Mouse (Mus musculus): ENCODE results near the gene Ovol2.
"Not testable (repeated sequence)": the region's sequence is repeated elsewhere in the genome, so short reads cannot be mapped to it uniquely, and the experiment has no call there.

The Ovol2 gene

DNA sequence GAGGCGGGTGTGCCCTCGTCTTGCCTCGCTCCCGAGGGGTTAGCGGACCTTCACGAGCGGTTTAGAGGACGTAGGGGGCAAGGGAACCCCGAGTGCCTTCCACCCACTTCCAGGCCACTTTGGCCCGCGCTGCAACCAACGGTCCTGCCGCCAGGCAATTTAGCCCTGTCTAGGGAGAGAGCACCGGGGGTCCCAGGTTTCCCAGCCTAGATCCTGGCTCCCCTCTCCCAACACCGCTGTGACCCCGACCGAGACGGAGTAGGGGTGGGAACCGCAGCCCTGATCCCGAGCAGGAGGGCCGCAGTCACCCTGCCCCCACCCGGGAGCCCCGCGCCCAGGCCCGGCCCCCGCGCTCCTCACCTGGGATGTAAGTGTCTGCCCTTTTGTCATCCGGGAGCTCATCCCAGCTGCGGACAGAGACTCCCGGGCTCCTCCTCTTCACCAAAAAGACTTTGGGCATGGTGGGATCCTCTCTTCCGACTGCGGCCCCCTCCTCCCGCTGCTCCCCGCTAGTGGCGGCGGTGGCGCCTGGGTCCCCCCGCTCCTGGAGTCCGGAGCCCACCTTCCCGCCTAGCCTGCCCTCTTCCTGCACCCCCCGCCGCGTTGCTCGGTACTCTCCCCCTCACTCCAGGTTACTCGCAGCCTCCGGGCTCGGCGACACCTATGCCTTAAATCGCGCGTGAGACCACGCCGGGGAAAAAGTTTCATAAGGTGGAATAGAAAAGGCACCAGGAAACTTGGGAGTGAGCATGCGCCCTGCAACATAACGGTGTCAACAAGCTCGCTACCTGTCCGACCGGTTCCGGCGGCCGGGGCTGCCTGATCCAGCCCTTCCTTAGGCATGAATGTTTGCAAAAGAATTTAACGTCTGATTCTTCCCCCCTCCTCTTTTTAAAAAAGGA lies at the start of gene Ovol2:
TSS of gene Ovol2 (minus strand) at position 746 of the 902 bp plus-strand sequence.
- DNase-seq (ENCODE audit: low read depth), result no peak

DNA sequence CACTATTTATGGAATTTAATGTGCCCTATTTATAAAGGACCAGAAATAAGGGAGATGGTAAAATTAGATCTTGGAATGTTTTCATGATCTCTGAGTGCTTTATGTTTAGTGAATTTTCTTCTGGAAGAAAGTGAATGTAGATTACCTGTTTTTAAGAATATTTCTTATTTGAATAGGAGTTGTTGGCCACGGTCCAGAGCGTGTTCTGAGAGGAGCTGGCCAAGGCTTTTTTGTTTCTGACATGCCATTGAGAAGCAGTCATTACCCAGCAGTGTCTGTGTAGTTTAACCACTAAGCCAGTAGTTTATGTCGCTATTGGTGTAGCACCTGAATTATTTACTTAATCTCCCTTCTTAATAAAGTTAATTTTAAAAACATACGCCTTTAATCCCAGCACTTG lies 49.8 kb upstream of the Ovol2 start:
- no peak for DNase-seq (ENCODE audit: low read depth)

DNA sequence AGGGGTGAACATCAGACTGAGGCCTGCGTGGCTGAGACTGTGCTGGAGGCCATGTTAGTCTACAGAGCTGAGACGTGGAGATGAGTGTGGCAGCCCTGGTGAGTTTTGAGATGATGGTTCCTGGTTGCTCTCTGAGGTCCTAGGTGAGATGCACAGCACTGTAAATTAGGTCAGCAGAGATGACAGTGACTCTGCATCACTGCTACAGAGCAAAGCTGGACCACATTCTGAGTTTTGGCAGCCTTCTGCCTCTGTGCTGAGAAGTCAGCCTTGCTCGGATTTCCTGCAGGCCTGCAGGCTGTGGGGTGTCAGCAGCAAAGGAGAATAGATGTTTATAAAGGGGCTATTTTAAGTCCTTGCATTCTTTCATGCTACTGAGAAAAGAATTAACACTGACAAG lies 49.3 kb upstream of the Ovol2 start:
- DNase-seq (ENCODE audit: low read depth), result no peak

DNA sequence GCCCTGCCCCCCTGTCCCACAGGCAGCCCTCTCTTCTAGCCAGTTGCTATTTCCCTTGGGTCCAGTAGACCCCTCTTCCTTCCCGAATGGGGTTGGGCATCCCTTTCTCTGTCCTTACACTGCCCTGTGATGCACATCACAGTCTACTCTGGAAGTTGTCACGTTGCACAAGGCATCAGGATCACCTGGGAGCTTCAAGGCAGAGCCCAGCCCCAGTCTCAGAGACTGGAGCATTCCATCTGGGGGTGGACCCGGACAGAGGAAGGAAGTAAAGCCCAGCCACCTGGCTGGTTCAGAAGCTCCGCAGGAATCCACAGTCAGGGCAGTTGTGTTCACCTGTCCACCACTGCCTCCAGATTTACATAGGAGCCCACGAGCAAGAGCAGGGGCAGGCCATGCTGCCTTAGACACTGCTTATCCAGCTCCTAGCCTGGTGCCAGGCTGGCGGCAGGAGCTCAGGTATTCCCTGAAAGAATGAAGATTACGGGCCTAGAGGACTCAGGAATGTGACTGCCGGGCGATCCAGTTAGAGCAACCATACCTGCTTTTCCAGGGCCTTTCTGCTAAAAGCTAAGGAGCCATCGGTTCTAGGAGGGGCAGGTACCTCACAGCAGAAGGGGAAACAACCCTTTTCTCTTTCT lies 43.2 kb upstream of the Ovol2 start:
- DNase-seq (ENCODE audit: low read depth), result no peak

DNA sequence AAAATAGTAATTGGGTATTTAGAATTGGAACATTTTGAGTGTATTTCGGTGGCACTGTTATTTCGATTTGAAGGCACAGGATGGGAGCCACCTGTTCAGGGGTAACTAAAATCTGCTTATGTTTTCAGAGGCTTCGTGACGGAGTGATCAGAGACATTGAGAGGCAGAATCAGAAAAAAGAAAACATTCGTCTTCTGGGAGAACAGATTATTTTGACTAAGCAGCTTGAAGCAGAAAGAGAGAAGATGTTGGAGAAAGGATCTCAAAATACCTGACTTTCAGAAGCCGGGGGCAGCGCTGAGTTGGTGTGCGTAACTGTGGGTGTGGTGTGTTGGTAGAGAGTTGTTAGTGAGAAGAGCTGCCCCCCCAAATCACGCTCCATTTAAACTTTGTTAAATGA lies 41.1 kb upstream of the Ovol2 start:
- no peak for DNase-seq (ENCODE audit: low read depth)

DNA sequence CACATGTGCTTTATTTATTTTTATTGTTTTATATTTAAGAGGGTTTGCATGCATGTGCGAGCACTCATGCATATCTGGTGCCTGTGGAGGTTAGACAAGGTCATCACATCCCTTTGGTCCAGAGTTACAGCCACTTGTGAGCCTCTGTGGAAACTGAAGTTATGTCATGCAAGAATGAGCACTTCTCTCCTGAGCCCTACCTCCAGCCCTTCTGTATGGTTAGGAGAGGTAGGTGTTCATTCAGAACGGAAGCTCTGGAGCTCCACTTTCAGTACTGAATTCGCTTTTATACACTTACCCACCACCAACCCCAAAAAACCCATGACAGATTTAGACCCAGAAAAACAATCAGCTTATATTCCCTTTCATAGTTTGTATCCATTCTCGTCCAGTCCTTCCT lies 39.6 kb upstream of the Ovol2 start:
- DNase-seq (ENCODE audit: low read depth), result no peak

DNA sequence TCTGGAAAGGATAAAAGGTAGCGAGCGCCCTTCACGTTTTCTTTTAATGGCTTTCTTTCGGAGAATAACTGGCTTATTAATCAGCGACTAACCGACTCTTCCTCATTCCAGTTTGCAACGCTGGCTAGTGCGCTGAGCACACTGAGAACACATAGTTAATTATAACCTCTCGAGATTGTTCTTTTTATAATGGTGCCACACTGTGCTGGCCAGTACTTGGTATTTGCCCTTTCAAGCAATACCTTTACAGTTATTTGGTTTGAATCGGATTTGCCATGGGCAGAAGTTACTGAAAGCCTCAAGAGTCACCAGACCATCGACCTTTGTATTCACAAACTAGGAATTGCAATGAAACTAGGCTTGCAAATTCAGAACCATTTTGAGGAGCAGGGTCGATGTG lies 37.6 kb upstream of the Ovol2 start:
- peak; percentile 11 for DNase-seq (ENCODE audit: low read depth)

DNA sequence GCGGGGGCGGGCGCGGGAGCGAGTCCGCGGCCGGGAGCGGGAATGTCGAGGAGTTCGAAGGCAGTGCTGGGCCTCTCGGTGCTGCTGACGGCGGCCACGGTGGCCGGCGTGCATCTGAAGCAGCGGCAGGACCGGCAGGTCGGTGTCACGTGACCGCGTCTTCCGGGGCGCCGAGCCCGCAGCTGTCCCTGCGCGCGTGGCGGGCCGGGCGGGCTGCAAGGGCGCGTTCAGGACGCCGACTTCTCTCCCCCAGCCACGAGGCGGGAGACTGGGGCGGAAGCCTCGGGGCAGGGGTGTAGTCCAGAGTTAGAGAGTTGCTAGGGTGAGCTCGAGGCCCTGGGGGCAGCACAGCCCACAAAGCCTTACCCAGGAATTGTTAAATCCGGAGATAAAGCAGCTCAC lies 37.1 kb upstream of the Ovol2 start:
- DNase-seq (ENCODE audit: low read depth), result peak; percentile 13

DNA sequence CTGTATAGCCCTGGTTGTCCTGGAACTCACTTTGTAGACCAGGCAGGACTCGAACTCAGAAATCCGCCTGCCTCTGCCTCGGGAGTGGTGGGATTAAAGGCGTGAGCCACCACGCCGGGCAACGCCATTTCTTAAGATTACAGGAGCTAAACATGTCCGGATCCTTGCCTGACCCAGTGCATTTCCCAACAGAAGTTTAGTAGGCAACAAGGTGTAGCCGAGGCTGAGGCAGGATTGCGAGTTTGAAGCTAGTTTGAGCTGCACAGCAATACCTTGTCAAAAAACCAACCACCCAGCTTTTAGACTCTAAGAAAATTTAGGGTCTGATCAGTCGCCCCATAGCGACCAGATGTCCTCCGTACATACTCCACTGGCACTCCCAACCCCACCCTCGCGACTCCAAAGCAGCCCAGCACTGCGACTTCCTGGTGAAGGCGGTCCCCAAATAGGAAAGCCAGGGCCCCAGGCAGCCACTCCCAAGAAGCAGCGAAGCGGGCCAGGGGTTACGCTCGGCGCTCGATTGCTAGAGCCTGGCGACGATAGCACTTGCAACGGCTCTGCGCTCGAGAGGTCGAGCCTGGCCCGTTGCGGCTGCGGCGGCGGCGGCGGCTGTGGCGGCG lies 36.6 kb upstream of the Ovol2 start, which contains the start of the genes Kat14 and Pet117:
TSS of gene Kat14 (plus strand) at position 584 of the 620 bp plus-strand sequence.
TSS of gene Pet117 (plus strand) at position 597 of the 620 bp plus-strand sequence.
- DNase-seq (ENCODE audit: low read depth), result peak; percentile 74

DNA sequence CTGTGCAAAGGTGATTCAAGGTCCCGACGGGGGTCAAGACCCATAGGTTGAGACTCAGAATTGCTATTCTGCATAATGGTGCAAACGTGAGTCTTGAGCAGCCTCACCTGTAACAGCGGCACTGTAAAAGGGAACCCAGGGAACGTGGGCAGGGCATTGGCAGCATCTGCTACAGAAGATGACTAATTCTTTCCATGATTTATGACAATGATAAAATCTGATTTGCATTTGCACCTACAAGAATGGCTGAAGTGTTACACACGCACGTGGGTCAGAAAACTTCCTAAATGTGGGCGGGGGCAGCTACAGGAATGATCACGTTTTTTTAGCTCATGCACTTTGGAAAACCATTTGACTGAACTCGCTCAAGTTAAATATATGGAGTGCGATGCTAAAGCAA lies 20.9 kb upstream of the Ovol2 start:
- DNase-seq (ENCODE audit: low read depth), result no peak

DNA sequence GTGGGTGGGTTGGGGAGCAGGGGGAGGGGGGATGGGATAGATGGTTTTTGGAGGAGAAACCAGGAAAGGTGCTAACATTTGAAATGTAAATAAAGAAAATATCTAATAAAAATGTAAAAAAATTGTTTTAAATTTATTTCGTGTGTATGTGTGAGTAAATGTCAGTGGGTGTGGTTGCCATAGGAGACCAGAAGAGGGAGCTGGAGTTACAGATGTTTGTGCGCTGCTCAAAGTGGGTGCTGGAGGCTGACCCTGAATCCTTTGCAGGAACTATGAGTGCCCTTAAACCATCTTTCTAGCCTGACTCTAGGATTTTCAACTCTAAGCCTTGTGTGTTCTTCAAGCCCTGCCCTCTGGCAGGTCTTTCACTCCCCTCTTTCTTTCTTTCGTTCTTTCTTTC lies 16.6 kb upstream of the Ovol2 start:
- no peak for DNase-seq (ENCODE audit: low read depth)

DNA sequence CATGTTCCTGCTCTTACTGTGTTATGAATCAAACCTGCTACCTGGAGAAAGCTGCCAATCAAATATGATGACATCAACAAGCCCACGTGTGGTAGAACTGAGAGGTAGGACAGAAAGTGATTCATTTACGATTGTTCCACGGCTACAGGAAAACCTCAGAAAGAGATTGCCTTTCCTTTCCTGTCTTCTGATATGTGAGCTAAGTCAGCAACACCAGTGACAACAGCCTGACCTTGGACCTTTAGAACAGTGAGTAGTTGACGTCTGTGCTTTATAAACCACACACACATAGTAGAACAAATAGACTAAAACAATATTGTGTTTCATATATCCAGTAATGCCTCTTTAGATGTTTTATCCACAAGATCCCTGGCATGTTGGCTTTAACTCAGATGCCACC lies 11.2 kb upstream of the Ovol2 start:
- no peak for DNase-seq (ENCODE audit: low read depth)

DNA sequence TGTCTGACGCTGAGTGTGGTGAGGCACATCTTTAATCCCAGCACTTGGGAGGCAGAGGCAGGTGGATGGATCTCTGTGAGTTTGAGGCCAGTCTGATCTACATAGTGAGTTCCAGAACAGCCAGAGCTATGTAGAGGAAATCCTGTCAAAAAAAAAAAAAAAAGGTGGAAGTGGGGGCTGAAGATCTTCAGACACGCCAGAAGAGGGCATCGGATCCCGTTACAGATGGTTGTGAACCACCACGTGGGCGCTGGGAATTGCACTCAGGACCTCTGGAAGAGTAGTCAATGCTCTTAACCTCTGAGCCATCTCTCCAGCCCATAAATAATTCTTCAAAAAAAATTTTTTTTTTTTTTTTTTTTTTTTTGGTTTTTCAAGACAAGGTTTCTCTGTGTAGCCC lies 6.2 kb upstream of the Ovol2 start:
- not testable (repeated sequence) for DNase-seq (ENCODE audit: low read depth)

DNA sequence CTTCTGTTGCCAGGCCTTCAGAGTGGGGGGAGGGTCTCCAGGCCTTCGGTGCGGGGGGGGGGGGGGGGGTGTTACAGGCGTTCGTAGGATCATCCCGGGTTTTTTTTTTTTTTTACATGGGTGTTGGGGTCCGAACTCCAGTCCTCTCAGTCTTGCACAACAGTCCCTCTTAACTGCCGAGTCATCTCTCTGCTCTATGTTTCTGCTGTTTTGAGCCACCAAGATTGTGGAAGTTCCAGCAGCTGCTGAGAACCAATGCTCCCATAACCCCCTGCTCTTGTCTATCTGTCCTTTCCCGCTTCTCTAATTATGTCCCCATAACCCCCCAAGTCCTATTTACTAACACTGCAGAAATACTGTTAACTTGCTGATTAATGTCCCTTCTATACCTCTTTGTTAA lies 5.8 kb upstream of the Ovol2 start:
- DNase-seq (ENCODE audit: low read depth), result no peak

DNA sequence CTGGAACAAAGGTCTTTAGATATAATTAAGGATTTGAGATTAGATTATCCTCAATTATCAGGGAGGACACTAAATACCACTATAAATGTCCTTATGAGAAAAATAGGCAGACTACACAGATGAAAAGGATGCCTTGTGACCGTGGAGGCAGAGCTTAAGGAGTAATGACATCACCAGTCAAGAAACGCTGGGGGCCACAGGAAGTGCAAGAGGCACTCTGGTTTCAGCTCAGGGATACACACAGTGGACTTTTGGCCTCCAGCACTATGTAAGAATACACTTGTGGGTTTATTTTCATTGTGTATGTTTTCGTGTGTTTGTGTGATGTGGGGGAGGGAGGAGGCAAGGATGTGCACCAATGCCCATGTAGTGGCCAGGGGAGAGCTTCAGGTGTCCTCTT lies 5.3 kb upstream of the Ovol2 start:
- no peak for DNase-seq (ENCODE audit: low read depth)

DNA sequence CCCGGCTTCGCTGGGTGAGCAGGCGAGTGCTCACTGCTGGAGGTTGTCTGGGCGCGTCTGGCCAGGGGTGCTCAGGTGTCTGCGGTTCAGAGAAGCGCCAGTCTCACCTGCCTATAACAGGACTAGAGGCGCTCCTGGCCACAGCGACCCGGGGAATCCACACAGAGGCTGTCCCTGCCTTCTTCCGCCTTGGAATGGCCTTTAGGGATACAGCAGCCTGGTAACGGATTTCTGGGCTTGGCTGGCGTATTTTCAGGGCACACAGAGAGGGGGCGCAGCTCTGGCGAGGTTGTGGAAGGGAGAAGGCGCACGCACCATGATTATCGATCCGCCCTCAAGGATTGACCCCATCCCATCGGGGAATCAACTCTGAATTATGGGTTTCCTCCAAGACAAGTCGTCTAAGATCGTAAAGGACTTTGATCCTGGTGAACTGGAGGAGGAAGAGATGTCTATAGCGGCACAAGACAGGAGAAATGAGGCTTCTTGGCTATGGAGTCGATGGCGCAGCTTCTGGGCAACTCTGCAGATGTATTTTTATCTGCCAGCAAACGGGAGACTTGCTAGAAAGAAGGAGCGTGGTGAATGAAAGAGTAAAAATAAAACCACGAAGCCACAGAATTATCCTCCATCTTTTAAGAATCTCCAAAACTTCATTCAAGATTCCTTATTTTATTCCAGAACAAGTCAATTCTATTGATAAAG lies 1.3 kb upstream of the Ovol2 start:
- DNase-seq (ENCODE audit: low read depth), result no peak

DNA sequence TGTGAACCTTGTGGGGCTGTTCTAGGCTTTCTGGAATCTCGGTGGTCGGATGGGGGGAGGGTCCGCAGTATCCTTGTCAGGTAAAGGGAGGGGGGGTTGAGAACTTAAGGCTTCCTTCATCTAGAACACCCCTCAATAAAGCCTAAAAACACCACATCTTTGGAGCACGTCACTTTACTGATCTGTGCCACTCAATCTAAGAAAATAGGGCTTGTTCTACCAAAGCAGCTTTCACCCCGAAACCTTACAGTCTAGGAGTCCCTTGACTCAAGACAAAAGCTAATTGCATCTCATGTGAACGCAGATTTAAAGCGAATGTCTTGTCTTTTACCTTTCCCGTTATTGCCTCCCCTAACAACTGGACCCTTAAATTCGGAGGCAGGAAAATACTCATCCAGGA lies 540 bp upstream of the Ovol2 start:
- no peak for DNase-seq (ENCODE audit: low read depth)

DNA sequence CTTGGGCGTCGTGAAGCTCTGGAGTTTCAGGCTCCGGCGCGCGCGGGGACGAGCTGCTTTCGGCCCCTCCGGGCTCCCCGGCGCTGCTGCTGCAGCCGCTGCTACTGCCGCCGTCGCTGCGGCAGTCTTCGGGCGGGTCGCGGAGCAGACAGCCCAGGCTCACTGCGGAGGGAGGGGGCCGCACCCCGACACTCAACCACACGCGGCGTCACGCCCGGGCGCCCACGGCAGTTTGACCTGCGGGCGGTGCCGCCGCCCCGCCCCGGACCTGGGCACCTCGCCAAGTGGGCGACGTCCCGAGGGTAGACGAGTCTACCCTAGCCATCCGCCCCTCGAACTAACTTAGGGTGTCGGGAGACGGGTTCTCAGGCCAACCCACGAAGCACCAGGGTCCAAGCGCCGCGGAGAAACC lies 980 bp downstream of the Ovol2 start:
- DNase-seq (ENCODE audit: low read depth), result no peak

DNA sequence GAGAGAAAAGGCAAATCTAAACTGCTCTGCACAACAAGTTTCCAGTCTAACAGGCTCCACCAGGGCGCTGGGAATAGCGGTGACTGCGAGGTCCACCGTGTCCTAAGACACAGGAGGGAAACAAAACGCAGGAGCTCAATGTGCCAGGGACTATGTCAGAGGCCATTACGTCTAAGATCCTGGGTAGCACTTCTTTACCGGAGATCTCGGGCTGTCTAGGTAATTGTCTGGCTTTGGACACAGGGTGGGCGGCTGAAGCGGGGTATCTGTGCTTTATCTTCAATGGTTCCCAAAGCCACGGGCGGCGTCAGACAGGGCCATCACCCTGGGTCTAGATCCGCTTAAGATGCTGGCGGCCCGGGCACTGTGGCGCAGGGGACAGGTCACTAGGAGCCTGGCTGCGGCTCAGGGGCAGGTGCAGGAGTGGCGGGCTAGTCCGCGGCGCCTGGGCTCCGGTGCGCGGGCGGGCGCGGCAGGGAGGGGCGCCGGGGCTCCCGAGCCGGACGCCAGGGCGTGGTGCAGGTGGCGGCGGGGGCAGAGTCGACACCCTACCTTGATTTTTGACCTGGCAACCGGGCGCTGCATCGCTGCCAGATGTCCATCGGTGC lies 1.5 kb downstream of the Ovol2 start:
- no peak for DNase-seq (ENCODE audit: low read depth)

DNA sequence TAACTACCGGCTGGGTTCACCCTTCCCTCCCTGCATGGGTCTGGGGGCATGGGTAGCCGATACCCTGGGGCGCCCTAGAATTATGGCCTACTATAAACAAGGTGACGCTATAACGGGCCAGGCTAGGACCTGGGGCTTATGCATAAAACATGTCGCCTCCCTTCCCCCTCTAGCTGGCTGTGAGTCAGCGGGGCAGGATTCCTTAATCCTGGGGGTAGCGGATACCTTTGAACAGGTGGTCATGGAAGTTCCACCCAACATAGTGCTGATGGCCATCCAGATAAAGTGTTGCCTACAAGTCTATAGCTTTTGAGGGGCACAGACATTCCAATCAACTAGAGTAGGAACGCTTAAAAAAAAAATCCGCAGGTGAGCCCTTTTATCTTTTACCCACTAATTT lies 2.0 kb downstream of the Ovol2 start:
- DNase-seq (ENCODE audit: low read depth), result no peak

DNA sequence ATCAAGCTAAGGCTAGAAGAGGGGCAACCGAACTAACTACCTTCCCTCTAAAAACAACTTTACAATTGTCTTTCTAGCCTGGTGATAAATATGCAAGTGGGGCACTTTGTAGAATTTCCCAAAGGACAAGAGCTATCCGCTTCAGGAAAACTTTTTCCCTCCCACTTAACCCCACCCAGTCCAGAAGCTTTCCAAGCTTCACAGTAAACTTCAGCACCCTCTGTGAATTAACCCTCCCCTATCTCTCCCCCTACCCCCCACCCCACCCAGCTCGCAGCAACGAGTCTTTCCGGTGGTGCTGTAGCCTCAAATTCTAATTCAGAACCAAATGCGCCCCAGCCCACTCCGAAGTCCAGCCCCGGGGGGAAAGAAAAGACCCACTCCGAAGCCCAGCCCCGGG lies 2.5 kb downstream of the Ovol2 start:
- DNase-seq (ENCODE audit: low read depth), result no peak

DNA sequence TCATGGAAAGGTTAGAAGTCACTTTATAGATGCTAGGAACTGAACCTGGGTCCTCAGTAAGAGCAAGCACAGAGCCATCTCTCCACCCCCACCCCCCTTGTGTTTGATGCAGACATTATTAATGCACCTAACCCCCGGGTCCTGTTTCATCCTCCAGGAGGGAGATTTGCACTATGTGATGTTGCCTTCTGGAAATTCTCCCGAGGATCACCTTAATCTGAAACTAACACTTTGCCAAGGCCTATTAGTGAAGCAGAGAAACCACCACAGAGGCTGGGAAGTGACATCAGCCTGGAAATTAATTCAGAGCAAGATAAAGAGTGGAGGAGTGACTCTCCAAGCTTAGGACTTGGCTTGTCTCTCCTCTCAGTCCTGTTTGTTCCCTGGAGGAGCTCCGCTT lies 7.7 kb downstream of the Ovol2 start:
- no peak for DNase-seq (ENCODE audit: low read depth)
